Mouse (Mus musculus) MEL (cell line): Measurements from ENCODE around the gene Hcrtr1. TPM values are rescaled to one million over a fixed set of nuclear protein-coding genes. Genes with fewer than 3 reads are reported as not detected.

Experiments used
- DNase-seq: peaks from one replicate; pipeline ENCODE4 v3.0.0; 2011; ENCODE audit warnings: low read depth, low spot score
- H3K27ac ChIP-seq: 2 replicates; pipeline ENCODE4 v1.5.1; 2012; ENCODE audit warnings: low read depth, mild to moderate bottlenecking, control low read depth, low read length, moderate library complexity; ENCODE audit not compliant: control insufficient read depth
- H3K27me3 ChIP-seq, 2 experiments: fragments of 150-350 bp in 1 of 2; sonication (generic) in 1 of 2; 2 replicates each; pipeline ENCODE4 v1.6.1; 2012; ENCODE audit warnings: low read length in 2 of 2, mild to moderate bottlenecking in 2 of 2, improper control_type of control experiment in 1 of 2, moderate library complexity in 1 of 2; ENCODE audit not compliant: insufficient read depth in 2 of 2, control insufficient read depth in 1 of 2
- H3K36me3 ChIP-seq, 2 experiments: 2 replicates each; pipeline ENCODE4 v1.6.1; 2012 to 2014; ENCODE audit warnings: low read length in 2 of 2, improper control_type of control experiment in 1 of 2, inconsistent platforms in 1 of 2, mild to moderate bottlenecking in 1 of 2; ENCODE audit not compliant: insufficient read depth in 2 of 2, control insufficient read depth in 1 of 2
- H3K4me1 ChIP-seq, 2 experiments: fragments of 150-350 bp in 1 of 2; sonication (generic) in 1 of 2; 2 replicates each; pipeline ENCODE4 v1.6.1; 2012; ENCODE audit warnings: low read length in 2 of 2, improper control_type of control experiment in 1 of 2, mild to moderate bottlenecking in 1 of 2; ENCODE audit not compliant: insufficient read depth in 2 of 2, control insufficient read depth in 1 of 2
- H3K4me3 ChIP-seq, 2 experiments: fragments of 150-350 bp in 1 of 2; sonication (generic) in 1 of 2; 2 replicates each; pipeline ENCODE4 v1.5.1; 2012; ENCODE audit warnings: low read depth in 2 of 2, low read length in 2 of 2, mild to moderate bottlenecking in 2 of 2, moderate library complexity in 2 of 2, control low read depth in 1 of 2, improper control_type of control experiment in 1 of 2; ENCODE audit not compliant: control insufficient read depth in 1 of 2, insufficient read depth in 1 of 2
- H3K79me2 ChIP-seq: 2 replicates; pipeline ENCODE4 v1.6.1; 2012; ENCODE audit warnings: mild to moderate bottlenecking, low read length, moderate library complexity; ENCODE audit not compliant: control insufficient read depth, poor library complexity, insufficient read depth
- H3K9ac ChIP-seq: 2 replicates; pipeline ENCODE4 v1.6.1; 2012; ENCODE audit warnings: low read depth, mild to moderate bottlenecking, control low read depth, low read length, moderate library complexity; ENCODE audit not compliant: control insufficient read depth, poor library complexity, severe bottlenecking
- H3K9me3 ChIP-seq: fragments of 150-350 bp; sonication (generic); replicated peaks from 2 replicates; pipeline ENCODE4 v1.6.1; 2012; ENCODE audit warnings: mild to moderate bottlenecking, low read length, improper control_type of control experiment, moderate library complexity; ENCODE audit not compliant: insufficient read depth
- BHLHE40 ChIP-seq: IDR thresholded peaks from 2 replicates; pipeline ENCODE4 v1.6.1; 2012; ENCODE audit warnings: low read depth, mild to moderate bottlenecking, inconsistent platforms, low read length, improper control_type of control experiment, borderline replicate concordance
- CHD2 ChIP-seq: IDR thresholded peaks from 2 replicates; pipeline ENCODE4 v1.6.1; 2011; ENCODE audit warnings: low read length, improper control_type of control experiment
- CTCF ChIP-seq, 3 experiments: IDR thresholded peaks in 2 of 3; conservative IDR thresholded peaks in 1 of 3; 2 replicates each; pipeline ENCODE4 v1.5.1; 2011 to 2012; ENCODE audit warnings: low read length in 3 of 3, low read depth in 2 of 3, mild to moderate bottlenecking in 2 of 3, improper control_type of control experiment in 1 of 3, inconsistent platforms in 1 of 3, mixed read lengths in 1 of 3, moderate library complexity in 1 of 3; ENCODE audit not compliant: control insufficient read depth in 1 of 3, insufficient read depth in 1 of 3, poor library complexity in 1 of 3, severe bottlenecking in 1 of 3
- E2F4 ChIP-seq: IDR thresholded peaks from 2 replicates; pipeline ENCODE4 v1.6.1; 2011; ENCODE audit warnings: low read depth, low read length, improper control_type of control experiment, borderline replicate concordance
- ELF1 ChIP-seq: IDR thresholded peaks from 2 replicates; pipeline ENCODE4 v1.6.1; 2014; ENCODE audit warnings: low read depth, mild to moderate bottlenecking, inconsistent platforms, low read length, improper control_type of control experiment, moderate library complexity
- EP300 ChIP-seq, 2 experiments: IDR thresholded peaks; 2 replicates each; pipeline ENCODE4 v1.6.1; 2011; ENCODE audit warnings: improper control_type of control experiment in 2 of 2, low read length in 2 of 2, low read depth in 1 of 2, mild to moderate bottlenecking in 1 of 2
- KAT2A ChIP-seq: conservative IDR thresholded peaks from 2 replicates; pipeline ENCODE4 v1.6.1; 2012; ENCODE audit warnings: low read depth, low read length, improper control_type of control experiment, inconsistent platforms
- MAFK ChIP-seq: IDR thresholded peaks from 2 replicates; pipeline ENCODE4 v1.6.1; 2011; ENCODE audit warnings: low read depth, mild to moderate bottlenecking, low read length, improper control_type of control experiment, borderline replicate concordance
- MEF2A ChIP-seq: IDR thresholded peaks from 2 replicates; pipeline ENCODE4 v1.6.1; 2014; ENCODE audit warnings: low read depth, mild to moderate bottlenecking, inconsistent platforms, low read length, improper control_type of control experiment; ENCODE audit not compliant: poor library complexity, insufficient replicate concordance, severe bottlenecking; ENCODE audit errors: extremely low read depth
- NELFE ChIP-seq: IDR thresholded peaks from 2 replicates; pipeline ENCODE4 v1.6.1; 2011; ENCODE audit warnings: low read depth, low read length, improper control_type of control experiment
- POLR2A ChIP-seq, 2 experiments: IDR thresholded peaks; 2 replicates each; pipeline ENCODE4 v1.6.1; 2011 to 2012; ENCODE audit warnings: low read length in 2 of 2, mild to moderate bottlenecking in 2 of 2, control low read depth in 1 of 2, improper control_type of control experiment in 1 of 2, low read depth in 1 of 2, moderate library complexity in 1 of 2; ENCODE audit not compliant: control insufficient read depth in 1 of 2, insufficient read depth in 1 of 2, poor library complexity in 1 of 2
- RAD21 ChIP-seq: IDR thresholded peaks from 2 replicates; pipeline ENCODE4 v1.6.1; 2011; ENCODE audit warnings: mild to moderate bottlenecking, low read depth, low read length, improper control_type of control experiment
- TAL1 ChIP-seq: IDR thresholded peaks from 2 replicates; pipeline ENCODE4 v1.6.1; 2012; ENCODE audit warnings: mild to moderate bottlenecking, inconsistent platforms, low read length, moderate library complexity, mixed read lengths
- USF1 ChIP-seq: IDR thresholded peaks from 2 replicates; pipeline ENCODE4 v1.6.1; 2014; ENCODE audit warnings: low read depth, mild to moderate bottlenecking, inconsistent platforms, low read length, improper control_type of control experiment, moderate library complexity
- USF2 ChIP-seq, 2 experiments: IDR thresholded peaks; 2 replicates each; pipeline ENCODE4 v1.6.1; 2011 to 2012; ENCODE audit warnings: improper control_type of control experiment in 2 of 2, low read length in 2 of 2, borderline replicate concordance in 1 of 2, inconsistent platforms in 1 of 2, low read depth in 1 of 2, mild to moderate bottlenecking in 1 of 2; ENCODE audit not compliant: insufficient read depth in 1 of 2
- ZC3H11A ChIP-seq: IDR thresholded peaks from 2 replicates; pipeline ENCODE4 v1.6.1; 2012; ENCODE audit warnings: low read depth, mild to moderate bottlenecking, inconsistent platforms, low read length, improper control_type of control experiment
- ZKSCAN1 ChIP-seq: IDR thresholded peaks from 2 replicates; pipeline ENCODE4 v1.6.1; 2012; ENCODE audit warnings: low read depth, mild to moderate bottlenecking, inconsistent platforms, low read length, improper control_type of control experiment, moderate library complexity
- ZMIZ1 ChIP-seq: IDR thresholded peaks from 2 replicates; pipeline ENCODE4 v1.6.1; 2012; ENCODE audit warnings: low read depth, mild to moderate bottlenecking, inconsistent platforms, low read length, improper control_type of control experiment, moderate library complexity
- ZNF384 ChIP-seq: IDR thresholded peaks from 2 replicates; pipeline ENCODE4 v1.6.1; 2012; ENCODE audit warnings: low read depth, mild to moderate bottlenecking, inconsistent platforms, low read length, improper control_type of control experiment
- polyA plus RNA-seq, 2 experiments: library from polyadenylated mRNA; stranded (reverse) in 1 of 2; unstranded in 1 of 2; fragments of >175 nt in 1 of 2; fragments of >200 nt in 1 of 2; gene quantifications; 2 replicates each; pipeline versions ENCODE4 v1.2.1 to v1.2.4; 2012; ENCODE audit warnings: low replicate concordance in 2 of 2, low read depth in 1 of 2; ENCODE audit not compliant: insufficient read length in 2 of 2, insufficient read depth in 1 of 2, missing spikeins in 1 of 2
- total RNA-seq: library from RNA; depleted of rRNA; stranded (reverse); fragments of 300-350 nt; gene quantifications from 2 replicates; pipeline ENCODE4 v1.2.3, GENCODE M21; 2012

The Hcrtr1 gene
- total and polyA plus RNA-seq, 3 experiments: not detected

DNA sequence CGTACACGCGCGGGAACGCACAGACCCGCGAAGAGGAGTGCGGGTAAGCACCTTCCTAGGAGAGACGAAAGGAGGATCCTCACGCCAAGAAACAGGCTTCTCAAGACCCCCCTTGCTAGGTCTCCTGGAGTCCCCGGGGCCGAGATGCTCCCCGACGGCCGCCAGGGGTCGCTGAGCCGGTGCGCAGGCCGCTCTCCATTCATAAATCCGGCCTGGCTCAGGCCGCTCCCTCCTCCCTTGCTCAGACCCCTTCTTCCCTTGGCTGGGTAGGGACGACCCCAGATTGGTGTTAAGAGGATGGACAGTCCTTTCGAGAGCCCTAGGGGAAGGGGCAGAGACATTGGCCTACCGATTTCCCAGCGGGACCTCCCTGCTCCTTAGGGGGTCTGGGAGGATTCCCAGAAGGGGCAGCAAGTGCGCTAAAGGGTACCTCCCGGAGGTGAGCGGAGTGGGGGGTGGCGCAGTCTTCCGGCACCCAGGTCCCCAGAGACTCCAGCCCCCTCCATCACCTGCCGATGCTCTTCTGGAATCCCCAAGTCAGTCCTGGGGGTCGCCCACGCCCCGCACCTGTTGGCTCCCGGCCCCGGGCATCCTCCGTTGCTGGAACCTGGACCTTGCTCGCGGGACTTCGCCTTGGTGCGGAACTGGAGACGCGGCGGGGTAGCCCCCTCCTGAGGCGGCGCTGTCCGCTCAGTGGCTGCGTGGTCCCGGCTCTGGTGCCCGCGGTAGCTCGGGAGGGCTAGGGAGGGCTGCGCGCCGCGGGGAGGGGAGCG, 532 bp downstream of the Hcrtr1 start (continued):
- peak; percentile 60 for TF ChIP-seq RAD21
- TF ChIP-seq NELFE: no peak
- TF ChIP-seq POLR2A (IDR thresholded peaks at IDR 0.05; ENCODE audit: control insufficient read depth in 1 of 2, insufficient read depth in 1 of 2, low read depth in 1 of 2, low read length in 2 of 2, poor library complexity in 1 of 2): no peak
- no peak for TF ChIP-seq ZMIZ1
- peak; percentile 70 to 94 (median 81) for TF ChIP-seq CTCF (IDR thresholded peaks at IDR 0.05 in 2 of 3, conservative IDR thresholded peaks at IDR 0.05 in 1 of 3; ENCODE audit: control insufficient read depth in 1 of 3, insufficient read depth in 1 of 3, low read depth in 2 of 3, low read length in 3 of 3, poor library complexity in 1 of 3, severe bottlenecking in 1 of 3)
- TF ChIP-seq USF2 (IDR thresholded peaks at IDR 0.05; ENCODE audit: borderline replicate concordance in 1 of 2, insufficient read depth in 1 of 2, low read depth in 1 of 2, low read length in 2 of 2): no peak
- no peak for TF ChIP-seq ZKSCAN1
- TF ChIP-seq TAL1: no peak
- no peak for TF ChIP-seq ZNF384
- no peak for TF ChIP-seq USF1
- TF ChIP-seq EP300 (IDR thresholded peaks at IDR 0.05; ENCODE audit: low read depth in 1 of 2, low read length in 2 of 2): no peak
- TF ChIP-seq ELF1: no peak
- TF ChIP-seq E2F4: no peak
- TF ChIP-seq KAT2A: no peak
- no peak for TF ChIP-seq CHD2
- no peak for TF ChIP-seq MAFK
- no peak for TF ChIP-seq MEF2A
- TF ChIP-seq ZC3H11A: peak; percentile 65

DNA sequence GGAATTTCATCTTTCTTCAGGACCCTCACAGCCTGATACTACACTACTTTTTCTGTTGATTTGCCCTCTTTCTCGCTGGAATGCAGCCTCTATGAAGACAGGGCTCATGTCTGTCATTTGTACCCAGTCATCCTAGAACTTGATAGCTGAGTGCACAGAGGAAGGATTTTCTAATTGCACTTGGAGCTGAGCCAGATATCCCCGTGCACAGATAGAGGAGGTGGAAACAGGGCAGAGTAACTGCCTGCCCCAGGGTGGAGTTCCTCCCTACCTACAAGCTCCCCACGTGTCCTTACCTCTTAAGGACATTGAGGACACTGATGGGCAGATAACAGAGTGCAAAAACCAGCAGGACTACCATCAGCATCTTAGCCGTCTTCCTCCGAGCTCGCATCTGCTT, 5.8 kb downstream of the Hcrtr1 start:
- H3K27ac ChIP-seq: no peak overlapping the region
- no peak overlapping the region for H3K9ac ChIP-seq
- H3K36me3 ChIP-seq: 0 out of 4 replicates have a peak, but pooled peaks cover 0 to under 1% of the 10 kb centered on the region in 2 experiments
- no peaks in the 10 kb centered on the region for H3K79me2 ChIP-seq
- H3K27me3 ChIP-seq: no peaks in the 10 kb centered on the region
- H3K4me1 ChIP-seq: peaks cover 0 to 7% of the 10 kb centered on the region in 2 experiments; a peak in 2 of 4 replicates
- H3K4me3 ChIP-seq: no peak overlapping the region
- TF ChIP-seq BHLHE40 (0 out of 2 replicates have a peak, but pooled peaks have one; percentile 54), ZC3H11A (no peak)
- no peaks in the 10 kb centered on the region for H3K9me3 ChIP-seq
- DNase-seq: peak; percentile 54
